Mouse (Mus musculus): ENCODE measurements at regions not wholly inside any gene's neighbourhood (a gene's known extent, or its start where the extent isn't known, plus 50 kb on each side); places are given as distances from the start of the nearest gene placed in this dataset.

DNA sequence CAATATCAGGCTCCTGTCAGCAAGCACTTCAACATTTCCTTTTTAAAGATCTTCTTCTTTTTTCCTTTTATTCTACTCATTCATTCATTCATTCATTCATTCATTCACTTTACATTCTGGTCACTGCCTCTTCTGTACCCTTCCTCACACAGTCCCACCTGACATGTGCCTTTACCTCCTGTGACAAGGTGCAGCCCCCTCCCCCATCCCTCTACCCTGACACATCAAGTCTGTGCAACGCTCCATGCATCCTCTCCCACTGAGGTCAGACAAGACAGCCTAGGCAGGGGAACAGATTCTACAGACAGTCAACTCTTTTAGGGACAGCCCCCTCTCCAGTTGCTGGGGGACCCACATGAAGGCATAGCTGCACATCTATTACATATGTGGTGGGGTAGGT lies 380.5 kb downstream of the Tmem161b start:
- H3K36me3 ChIP-seq (ENCODE audit: control insufficient read depth, insufficient read depth, low read length): no peaks in the 10 kb centered on the region
- H3K9me3 ChIP-seq (ENCODE audit: control insufficient read depth, low read length): no peaks in the 10 kb centered on the region
- DNase-seq (ENCODE audit: low spot score) (no peak), ATAC-seq (replicated peaks; ENCODE audit: low FRiP score) (no peak)
- 79% methylated on average over 1 of the region's 1 CpGs for WGBS
- no peaks in the 10 kb centered on the region for H3K27me3 ChIP-seq (replicated peaks; ENCODE audit: control insufficient read depth, insufficient read depth, low read length)
- no peak overlapping the region for H3K9ac ChIP-seq (ENCODE audit: low read depth, low read length)
- no peak overlapping the region for H3K4me3 ChIP-seq (ENCODE audit: low read depth, low read length)
- H3K4me2 ChIP-seq: no peak overlapping the region
- no peak overlapping the region for H3K27ac ChIP-seq (ENCODE audit: low read depth, low read length)
- no peaks in the 10 kb centered on the region for H3K4me1 ChIP-seq (replicated peaks; ENCODE audit: control insufficient read depth, insufficient read depth, low read length)

DNA sequence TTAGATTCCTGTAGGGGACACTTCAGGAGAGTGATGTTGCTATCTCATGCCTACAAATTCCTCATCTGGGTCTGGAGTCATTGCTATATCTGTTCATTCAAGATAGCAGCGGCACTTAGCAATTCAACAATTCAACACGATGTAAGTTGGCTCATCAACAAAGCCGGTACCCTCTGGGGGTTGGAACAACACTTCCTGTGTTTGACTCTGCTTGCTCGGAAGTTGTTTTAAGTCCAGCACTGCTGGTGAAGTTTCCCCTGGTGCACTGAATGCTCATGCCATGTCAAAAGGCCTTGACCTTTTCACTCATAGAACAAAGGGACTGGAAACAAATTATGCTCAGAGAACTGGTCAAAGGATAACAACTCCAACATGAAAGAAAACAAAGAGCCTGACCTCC lies 390.4 kb downstream of the Tmem161b start:
- H3K27ac ChIP-seq (ENCODE audit: low read depth, low read length): no peak overlapping the region
- H3K9me3 ChIP-seq (ENCODE audit: control insufficient read depth, low read length): no peaks in the 10 kb centered on the region
- H3K4me2 ChIP-seq: no peak overlapping the region
- H3K36me3 ChIP-seq (ENCODE audit: control insufficient read depth, insufficient read depth, low read length): no peaks in the 10 kb centered on the region
- DNase-seq (ENCODE audit: low spot score) (no peak), ATAC-seq (replicated peaks; ENCODE audit: low FRiP score) (peak; percentile 34)
- H3K27me3 ChIP-seq (replicated peaks; ENCODE audit: control insufficient read depth, insufficient read depth, low read length): no peaks in the 10 kb centered on the region
- no peak overlapping the region for H3K4me3 ChIP-seq (ENCODE audit: low read depth, low read length)
- no peak overlapping the region for H3K9ac ChIP-seq (ENCODE audit: low read depth, low read length)
- 27% methylated on average over 4 of the region's 4 CpGs for WGBS
- no peaks in the 10 kb centered on the region for H3K4me1 ChIP-seq (replicated peaks; ENCODE audit: control insufficient read depth, insufficient read depth, low read length)

DNA sequence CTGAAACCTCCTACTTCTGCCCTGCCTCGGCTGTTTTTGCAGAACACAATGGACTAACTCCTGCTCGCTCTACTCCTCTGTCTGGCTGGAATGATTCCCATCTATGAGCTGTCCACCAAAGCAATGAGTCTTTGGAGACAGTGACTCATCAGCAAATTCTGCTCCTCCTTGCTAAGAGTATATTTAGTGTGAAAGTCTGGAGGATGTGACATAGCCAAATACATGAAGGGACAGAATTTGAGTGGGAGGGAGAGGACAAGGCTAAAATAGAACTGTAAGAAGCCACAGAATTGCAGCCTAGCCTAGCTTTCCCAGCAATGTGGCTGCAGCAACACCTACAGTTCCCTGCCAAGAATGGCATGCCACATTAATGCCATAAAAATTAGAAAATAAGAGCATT lies 390.9 kb downstream of the Tmem161b start:
- DNase-seq (ENCODE audit: low spot score) (no peak), ATAC-seq (replicated peaks; ENCODE audit: low FRiP score) (no peak)
- H3K4me3 ChIP-seq (ENCODE audit: low read depth, low read length): no peak overlapping the region
- H3K4me1 ChIP-seq (replicated peaks; ENCODE audit: control insufficient read depth, insufficient read depth, low read length): no peaks in the 10 kb centered on the region
- H3K27ac ChIP-seq (ENCODE audit: low read depth, low read length): no peak overlapping the region
- no peak overlapping the region for H3K4me2 ChIP-seq
- H3K36me3 ChIP-seq (ENCODE audit: control insufficient read depth, insufficient read depth, low read length): no peaks in the 10 kb centered on the region
- no peaks in the 10 kb centered on the region for H3K27me3 ChIP-seq (replicated peaks; ENCODE audit: control insufficient read depth, insufficient read depth, low read length)
- no peaks in the 10 kb centered on the region for H3K9me3 ChIP-seq (ENCODE audit: control insufficient read depth, low read length)
- H3K9ac ChIP-seq (ENCODE audit: low read depth, low read length): no peak overlapping the region
- WGBS: 58% methylated on average over 2 of the region's 2 CpGs

DNA sequence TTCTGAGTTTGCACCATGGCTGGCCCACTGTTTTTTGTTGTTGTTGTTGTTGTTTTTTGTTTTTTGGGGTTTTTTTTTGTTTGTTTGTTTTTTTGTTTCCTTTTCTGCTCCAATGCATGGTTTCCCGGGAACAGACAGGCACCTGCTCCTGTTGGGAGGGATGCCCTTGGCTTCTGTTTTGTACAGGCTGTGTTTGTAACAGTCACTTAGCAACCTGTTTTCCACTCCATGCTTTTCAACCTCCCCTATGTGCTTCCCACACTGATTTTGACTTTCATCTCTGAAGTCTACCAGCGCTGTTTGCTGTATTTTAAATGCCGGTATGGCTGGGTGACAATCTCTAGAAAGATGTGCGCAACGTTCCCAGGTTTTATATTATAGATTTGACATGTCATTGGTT lies 402.6 kb downstream of the Tmem161b start:
- no peaks in the 10 kb centered on the region for H3K27me3 ChIP-seq (replicated peaks; ENCODE audit: control insufficient read depth, insufficient read depth, low read length)
- 94% methylated on average over 5 of the region's 5 CpGs for WGBS
- ATAC-seq (replicated peaks; ENCODE audit: low FRiP score) (no peak), DNase-seq (ENCODE audit: low spot score) (no peak)
- no peaks in the 10 kb centered on the region for H3K4me1 ChIP-seq (replicated peaks; ENCODE audit: control insufficient read depth, insufficient read depth, low read length)
- H3K4me2 ChIP-seq: no peak overlapping the region
- H3K27ac ChIP-seq (ENCODE audit: low read depth, low read length): no peak overlapping the region
- H3K4me3 ChIP-seq (ENCODE audit: low read depth, low read length): no peak overlapping the region
- H3K9ac ChIP-seq (ENCODE audit: low read depth, low read length): no peak overlapping the region
- no peaks in the 10 kb centered on the region for H3K9me3 ChIP-seq (ENCODE audit: control insufficient read depth, low read length)
- no peaks in the 10 kb centered on the region for H3K36me3 ChIP-seq (ENCODE audit: control insufficient read depth, insufficient read depth, low read length)

DNA sequence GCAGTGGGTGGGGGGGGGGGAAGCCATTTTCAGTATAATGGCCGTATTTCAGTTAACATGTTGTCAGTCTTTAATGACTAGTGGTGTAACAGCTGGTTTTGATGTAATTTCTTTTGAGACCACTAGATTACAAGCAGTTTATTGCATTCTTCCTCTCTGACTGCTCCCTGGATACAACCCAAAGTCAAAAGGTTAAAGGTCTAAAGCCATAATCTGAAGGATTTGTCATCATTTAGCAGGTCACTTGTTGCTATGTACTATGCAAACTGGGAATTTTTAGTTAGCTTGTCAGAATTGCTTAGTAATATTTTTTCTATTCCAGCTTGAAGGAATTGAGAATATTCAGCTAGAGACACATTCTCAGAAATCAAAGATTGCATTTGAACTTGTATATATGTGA lies 403.4 kb downstream of the Tmem161b start:
- ATAC-seq (replicated peaks; ENCODE audit: low FRiP score) (no peak), DNase-seq (ENCODE audit: low spot score) (no peak)
- Histone ChIP-seq H3K9ac (ENCODE audit: low read depth, low read length) (no peak overlapping the region), H3K9me3 (ENCODE audit: control insufficient read depth, low read length) (no peaks in the 10 kb centered on the region), H3K27ac (ENCODE audit: low read depth, low read length) (no peak overlapping the region), H3K4me2 (no peak overlapping the region), H3K4me1 (replicated peaks; ENCODE audit: control insufficient read depth, insufficient read depth, low read length) (no peaks in the 10 kb centered on the region), H3K4me3 (ENCODE audit: low read depth, low read length) (no peak overlapping the region), H3K27me3 (replicated peaks; ENCODE audit: control insufficient read depth, insufficient read depth, low read length) (no peaks in the 10 kb centered on the region), H3K36me3 (ENCODE audit: control insufficient read depth, insufficient read depth, low read length) (no peaks in the 10 kb centered on the region)
- WGBS: 63% methylated on average over 1 of the region's 1 CpGs

DNA sequence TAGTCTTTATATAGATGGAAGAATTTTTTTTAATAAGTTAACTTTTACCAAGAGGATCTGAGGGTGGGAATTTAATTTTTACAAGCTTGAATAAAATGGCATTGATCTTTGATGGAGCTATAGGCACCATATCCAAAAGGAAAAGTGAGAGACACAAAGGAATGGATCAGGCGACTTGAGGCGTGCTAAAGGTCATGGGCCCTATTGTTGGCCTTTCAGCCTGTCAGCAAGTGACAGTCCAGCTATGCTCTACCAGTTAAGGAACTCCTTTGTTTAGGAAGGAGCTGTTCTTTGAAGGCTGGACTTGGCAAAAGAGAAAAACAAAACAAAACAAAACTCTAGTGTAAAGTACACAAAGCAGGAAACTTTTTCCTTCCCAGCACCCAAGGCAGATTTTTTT lies 403.8 kb downstream of the Tmem161b start:
- Histone ChIP-seq H3K4me1 (replicated peaks; ENCODE audit: control insufficient read depth, insufficient read depth, low read length) (no peaks in the 10 kb centered on the region), H3K9ac (ENCODE audit: low read depth, low read length) (no peak overlapping the region), H3K27me3 (replicated peaks; ENCODE audit: control insufficient read depth, insufficient read depth, low read length) (no peaks in the 10 kb centered on the region), H3K4me3 (ENCODE audit: low read depth, low read length) (no peak overlapping the region), H3K4me2 (no peak overlapping the region), H3K9me3 (ENCODE audit: control insufficient read depth, low read length) (no peaks in the 10 kb centered on the region), H3K27ac (ENCODE audit: low read depth, low read length) (no peak overlapping the region), H3K36me3 (ENCODE audit: control insufficient read depth, insufficient read depth, low read length) (no peaks in the 10 kb centered on the region)
- WGBS: 67% methylated on average over 2 of the region's 2 CpGs
- ATAC-seq (replicated peaks; ENCODE audit: low FRiP score) (no peak), DNase-seq (ENCODE audit: low spot score) (no peak)

DNA sequence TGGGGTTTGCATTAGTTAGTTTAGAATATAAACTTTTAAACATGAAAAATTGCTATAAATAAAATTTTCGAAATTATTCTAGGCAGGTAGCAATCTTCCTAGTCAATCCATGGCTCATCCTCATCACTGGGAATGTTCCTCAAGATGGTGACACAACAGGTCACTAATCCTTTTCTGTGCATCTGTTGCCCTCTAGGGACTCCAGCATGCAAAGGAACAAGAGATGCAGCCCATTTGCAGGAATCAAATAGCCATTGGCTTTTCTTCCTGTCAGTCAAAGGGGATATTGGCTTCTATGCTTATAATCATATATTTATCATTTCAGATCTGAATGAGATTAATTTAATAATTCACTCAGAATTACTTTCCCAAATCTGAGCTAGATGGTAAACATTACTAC lies 404.3 kb downstream of the Tmem161b start:
- Histone ChIP-seq H3K27ac (ENCODE audit: low read depth, low read length) (no peak overlapping the region), H3K9ac (ENCODE audit: low read depth, low read length) (no peak overlapping the region), H3K27me3 (replicated peaks; ENCODE audit: control insufficient read depth, insufficient read depth, low read length) (no peaks in the 10 kb centered on the region), H3K4me3 (ENCODE audit: low read depth, low read length) (no peak overlapping the region), H3K4me1 (replicated peaks; ENCODE audit: control insufficient read depth, insufficient read depth, low read length) (no peaks in the 10 kb centered on the region), H3K9me3 (ENCODE audit: control insufficient read depth, low read length) (no peaks in the 10 kb centered on the region), H3K36me3 (ENCODE audit: control insufficient read depth, insufficient read depth, low read length) (no peaks in the 10 kb centered on the region), H3K4me2 (no peak overlapping the region)
- no peak for DNase-seq (ENCODE audit: low spot score)
- 65% methylated on average over 1 of the region's 1 CpGs for WGBS
- no peak for ATAC-seq (replicated peaks; ENCODE audit: low FRiP score)

DNA sequence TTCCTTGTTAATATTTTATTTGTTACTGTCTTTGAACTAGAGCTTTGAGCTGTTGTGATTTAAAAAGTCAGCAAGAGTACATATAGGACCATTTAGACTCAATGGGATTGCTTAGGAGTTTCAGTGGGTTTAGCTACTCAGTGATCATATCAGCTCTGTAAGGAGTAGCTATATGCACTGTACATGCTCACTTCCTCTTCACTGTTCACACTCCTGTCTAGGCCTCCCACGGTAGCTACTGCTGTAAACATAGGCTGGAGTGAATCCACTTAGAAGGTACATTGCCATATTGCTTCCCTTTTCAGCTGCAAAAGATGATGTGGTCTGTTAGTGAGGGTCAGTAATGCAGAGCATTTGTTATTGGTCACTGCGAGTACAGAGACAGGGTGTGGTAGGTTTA lies 408.6 kb downstream of the Tmem161b start:
- Histone ChIP-seq H3K4me3 (ENCODE audit: low read depth, low read length) (no peak overlapping the region), H3K9me3 (ENCODE audit: control insufficient read depth, low read length) (no peaks in the 10 kb centered on the region), H3K9ac (ENCODE audit: low read depth, low read length) (no peak overlapping the region), H3K4me1 (replicated peaks; ENCODE audit: control insufficient read depth, insufficient read depth, low read length) (no peaks in the 10 kb centered on the region), H3K36me3 (ENCODE audit: control insufficient read depth, insufficient read depth, low read length) (no peaks in the 10 kb centered on the region), H3K27me3 (replicated peaks; ENCODE audit: control insufficient read depth, insufficient read depth, low read length) (no peaks in the 10 kb centered on the region), H3K27ac (ENCODE audit: low read depth, low read length) (no peak overlapping the region), H3K4me2 (no peak overlapping the region)
- DNase-seq (ENCODE audit: low spot score) (no peak), ATAC-seq (replicated peaks; ENCODE audit: low FRiP score) (no peak)
- 58% methylated on average over 2 of the region's 2 CpGs for WGBS

DNA sequence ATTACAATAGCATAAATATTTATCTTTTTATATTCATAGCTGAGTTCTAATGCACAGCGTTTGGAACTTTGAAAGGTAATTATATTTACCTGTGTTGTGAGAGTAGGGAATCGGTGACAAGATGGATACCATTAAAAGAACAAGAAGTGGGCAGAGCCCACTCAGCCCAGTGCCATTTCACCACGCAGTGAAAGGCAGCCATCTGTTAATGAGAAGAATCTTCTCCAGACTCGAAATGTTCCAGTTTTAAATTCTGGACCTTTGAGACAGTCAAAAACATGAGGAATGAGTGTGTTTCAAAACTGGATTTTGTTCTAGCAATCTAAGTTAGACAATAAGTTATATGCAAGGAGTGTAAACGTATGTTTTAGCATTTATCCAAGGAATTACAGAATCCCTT lies 410.4 kb downstream of the Tmem161b start:
- H3K9me3 ChIP-seq (ENCODE audit: control insufficient read depth, low read length): no peaks in the 10 kb centered on the region
- WGBS: 75% methylated on average over 5 of the region's 5 CpGs
- H3K4me1 ChIP-seq (replicated peaks; ENCODE audit: control insufficient read depth, insufficient read depth, low read length): no peaks in the 10 kb centered on the region
- DNase-seq (ENCODE audit: low spot score): no peak
- no peak overlapping the region for H3K4me3 ChIP-seq (ENCODE audit: low read depth, low read length)
- H3K4me2 ChIP-seq: no peak overlapping the region
- no peaks in the 10 kb centered on the region for H3K27me3 ChIP-seq (replicated peaks; ENCODE audit: control insufficient read depth, insufficient read depth, low read length)
- H3K36me3 ChIP-seq (ENCODE audit: control insufficient read depth, insufficient read depth, low read length): no peaks in the 10 kb centered on the region
- H3K9ac ChIP-seq (ENCODE audit: low read depth, low read length): no peak overlapping the region
- no peak overlapping the region for H3K27ac ChIP-seq (ENCODE audit: low read depth, low read length)
- no peak for ATAC-seq (replicated peaks; ENCODE audit: low FRiP score)
